Mouse (Mus musculus) brain, embryonic 18.5 days (tissue): ENCODE results near the gene Ntm.

ENCODE experiments used
- DNase-seq: peaks from one replicate; pipeline ENCODE4 v3.0.0-alpha.2; 2012; ENCODE audit warnings: low read depth, low spot score

Gene Ntm

DNA sequence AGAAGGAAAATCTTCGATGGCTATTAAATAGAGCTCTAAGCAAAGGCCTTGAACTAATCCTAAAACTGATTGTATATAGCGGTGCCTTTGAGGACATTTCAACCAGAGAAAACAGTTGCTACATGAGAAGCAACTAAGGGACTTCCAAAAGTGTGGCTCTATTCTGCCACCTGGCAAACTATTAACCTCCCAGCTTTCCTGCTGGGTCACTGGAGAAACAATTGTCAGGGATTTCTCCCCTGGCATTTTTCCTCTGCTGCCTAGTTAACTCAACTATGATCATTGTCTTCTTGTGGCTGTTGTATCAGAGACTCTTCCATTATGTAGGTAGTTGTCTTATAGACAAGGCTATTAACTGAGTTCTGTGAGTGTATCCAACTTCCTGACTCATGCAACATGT, 480.7 kb downstream of the Ntm start:
- no peak for DNase-seq

DNA sequence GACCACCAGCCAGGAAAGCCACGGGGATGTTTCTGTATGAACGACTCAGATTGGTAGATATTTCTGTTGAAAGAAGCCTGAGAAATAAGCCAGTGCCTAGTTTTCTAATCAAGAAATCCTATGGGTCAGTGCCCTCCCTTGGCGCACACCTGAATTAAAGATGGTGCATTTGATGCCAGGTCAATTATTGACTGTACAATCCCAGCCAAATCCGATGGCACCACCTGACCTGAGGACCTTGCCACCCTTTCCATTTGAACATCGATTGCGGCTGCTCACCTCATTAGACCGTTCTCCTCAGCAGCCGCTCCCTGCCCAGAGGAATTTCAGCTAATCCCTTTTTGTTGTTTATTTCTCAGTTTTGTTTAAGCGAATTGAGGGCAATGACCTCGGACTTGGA, 483.9 kb downstream of the Ntm start:
- no peak for DNase-seq

DNA sequence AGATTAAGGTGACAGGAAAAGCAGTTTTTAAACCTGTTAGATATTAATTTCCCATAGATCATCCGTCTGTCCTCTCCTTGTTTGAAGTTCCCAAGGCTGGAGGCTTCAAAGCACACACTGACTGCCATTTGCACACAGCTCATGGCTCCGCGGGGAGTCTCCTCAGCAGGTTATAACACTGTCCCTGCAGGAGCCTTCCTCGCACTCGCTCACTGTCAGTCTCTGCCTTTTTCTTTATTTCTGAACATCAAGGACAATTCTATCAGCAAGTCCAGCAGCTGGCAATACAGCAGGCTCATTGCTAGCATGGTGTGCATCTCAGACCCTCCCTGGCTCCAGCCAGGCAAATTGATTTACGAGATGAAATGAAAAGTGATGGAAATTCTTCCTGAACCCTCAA, 485.7 kb downstream of the Ntm start:
- DNase-seq = no peak

DNA sequence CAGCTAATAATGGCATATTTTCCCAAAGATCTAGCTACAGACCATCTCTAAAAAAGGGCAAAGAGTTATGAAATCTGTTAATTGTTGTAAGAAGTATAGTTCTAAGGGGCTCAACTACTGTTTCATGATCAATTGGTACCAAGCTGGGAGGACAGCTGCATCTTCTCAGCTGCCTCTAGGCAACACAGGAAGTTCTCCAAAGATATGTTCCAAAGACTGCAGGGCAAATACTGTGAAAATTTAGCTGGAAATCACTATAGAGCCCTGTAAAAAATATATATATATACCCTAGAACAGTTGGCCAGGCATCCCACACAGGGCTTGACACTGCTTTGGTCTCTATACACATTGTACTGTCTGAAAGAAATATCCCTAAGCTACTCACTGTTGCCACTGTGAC, 489.5 kb downstream of the Ntm start:
- no peak for DNase-seq

DNA sequence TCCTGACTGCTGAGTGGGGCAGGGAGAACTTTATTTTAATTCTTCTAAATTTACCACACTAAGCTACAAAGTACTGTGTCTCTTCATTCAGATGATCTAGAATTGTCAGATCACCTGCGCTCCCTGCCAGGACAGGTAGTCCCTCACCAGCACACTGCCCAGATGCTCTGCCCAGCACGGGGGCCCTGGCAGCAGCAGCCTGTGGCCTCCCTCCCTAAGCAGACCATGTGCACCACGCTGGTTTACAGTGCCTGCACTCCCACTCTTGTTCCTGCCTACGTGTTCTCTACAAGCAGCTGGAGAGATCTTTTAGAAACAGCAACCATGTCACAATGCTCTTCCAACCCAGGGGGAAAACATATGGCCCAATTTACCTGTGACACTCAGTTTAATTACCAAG, 490.7 kb downstream of the Ntm start:
- no peak for DNase-seq

DNA sequence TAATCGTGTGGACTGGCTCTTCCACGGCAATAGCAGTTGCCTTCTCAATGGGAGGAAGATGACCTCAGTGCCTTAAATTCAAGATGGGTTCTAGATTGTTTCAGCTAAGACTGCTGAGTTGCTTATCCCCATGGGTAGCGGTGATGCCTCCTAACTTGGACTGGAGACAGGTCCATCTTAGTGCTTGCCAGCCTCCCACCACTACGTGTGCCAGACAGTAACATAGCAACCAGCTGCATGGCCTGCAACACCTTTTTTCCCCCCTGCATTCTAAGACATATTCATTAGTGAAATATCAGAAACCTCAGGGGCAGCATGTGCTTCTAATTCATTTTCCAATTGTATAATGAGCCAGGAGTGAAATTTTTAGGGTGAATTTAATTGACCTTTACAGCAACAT, 498.2 kb downstream of the Ntm start:
- no peak for DNase-seq

DNA sequence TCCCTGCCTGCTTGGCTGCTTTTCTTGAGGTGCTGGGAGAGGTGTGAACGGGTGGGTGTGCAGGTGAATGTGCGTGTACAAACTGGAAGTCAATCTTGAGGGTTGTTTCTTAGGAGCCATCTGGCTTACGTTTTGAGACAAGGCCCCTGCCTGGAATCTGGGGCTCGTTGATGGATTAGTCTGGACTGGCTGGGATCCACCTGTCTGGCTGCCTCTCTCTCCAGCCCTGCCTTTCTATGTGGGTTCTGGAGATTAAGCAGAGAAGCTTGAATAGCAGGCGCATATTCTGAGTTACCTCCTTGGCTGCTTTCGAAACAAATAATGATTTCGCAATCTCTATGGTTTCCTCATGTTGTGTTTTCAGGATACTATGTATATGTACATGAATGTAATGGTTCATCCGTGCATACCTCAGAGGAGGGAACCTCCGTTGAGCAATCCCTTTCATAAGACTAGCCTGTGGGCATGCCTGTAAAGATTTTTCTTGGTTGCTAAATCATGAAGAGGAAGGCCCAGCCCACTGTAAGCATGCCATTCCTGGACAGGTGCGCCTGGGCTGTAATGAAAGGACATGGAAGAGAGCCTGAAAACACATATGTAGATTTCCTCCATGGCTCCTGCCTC, 499.9 kb downstream of the Ntm start:
- DNase-seq = no peak

DNA sequence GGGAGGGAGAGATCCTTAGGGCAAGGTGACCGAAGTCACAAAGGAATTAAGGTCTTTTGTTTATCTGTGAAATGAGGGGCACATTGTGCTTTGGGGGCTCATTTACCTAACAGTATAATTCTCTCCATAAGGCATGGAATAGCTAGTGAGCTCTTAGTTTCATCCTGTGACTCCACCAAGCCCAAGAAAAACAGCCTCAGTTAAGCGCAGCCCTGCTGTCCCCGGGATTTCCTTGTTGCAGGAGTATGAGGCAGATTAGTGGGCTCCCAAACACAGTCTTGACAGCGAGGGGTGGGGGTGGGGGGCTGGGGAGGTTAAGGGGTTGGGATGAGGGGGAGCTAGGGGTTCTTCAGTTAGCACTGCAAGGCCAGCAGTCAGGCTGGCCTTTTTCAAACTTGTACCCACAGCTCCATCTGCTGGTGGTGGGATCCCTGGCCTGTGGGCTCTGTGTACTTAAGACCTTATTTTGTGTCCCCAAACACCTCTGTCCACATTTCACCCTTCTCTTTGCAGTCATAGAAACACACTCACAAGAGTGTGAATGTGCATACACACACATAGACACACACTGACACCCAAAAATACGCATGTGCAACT, 504.9 kb downstream of the Ntm start:
- peak; percentile 49 for DNase-seq

DNA sequence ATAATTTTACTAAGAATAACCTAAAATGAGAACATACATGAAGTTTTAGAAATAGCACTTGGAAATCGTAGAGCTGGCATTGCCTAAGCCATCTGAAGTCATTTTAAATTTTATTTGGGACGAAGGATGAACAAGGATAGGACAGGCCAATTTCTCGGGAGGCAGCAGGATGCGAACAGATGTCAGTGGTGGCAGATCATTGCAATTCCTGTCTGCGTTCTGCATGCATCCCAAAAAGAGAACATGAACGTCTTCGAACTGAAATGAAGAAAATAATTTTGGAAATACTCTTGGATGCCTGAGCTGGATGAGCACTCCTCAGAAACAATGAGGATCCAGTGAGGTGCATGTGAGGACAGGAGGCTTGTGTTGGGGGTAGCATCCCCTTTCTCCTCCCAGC, 506.9 kb downstream of the Ntm start:
- peak; percentile 46 for DNase-seq

DNA sequence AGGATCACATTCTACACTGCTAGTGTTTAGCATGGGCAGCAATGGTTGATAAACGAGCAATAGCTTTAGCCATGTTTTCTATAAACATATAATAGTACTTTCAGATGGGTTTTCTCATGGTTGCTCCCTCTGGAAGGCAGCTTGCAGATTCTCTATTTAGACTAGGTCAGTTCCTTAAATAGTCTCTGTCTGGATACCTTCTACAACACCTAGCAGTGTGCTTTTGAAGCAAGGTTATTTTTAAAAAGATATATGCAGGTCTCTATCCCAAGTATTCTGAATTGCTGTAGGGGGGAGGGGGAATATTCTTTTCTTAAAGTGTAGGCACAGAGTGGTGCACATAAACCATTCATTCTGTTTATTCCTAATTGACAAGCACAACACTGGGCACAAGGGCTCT, 511.7 kb downstream of the Ntm start:
- no peak for DNase-seq

DNA sequence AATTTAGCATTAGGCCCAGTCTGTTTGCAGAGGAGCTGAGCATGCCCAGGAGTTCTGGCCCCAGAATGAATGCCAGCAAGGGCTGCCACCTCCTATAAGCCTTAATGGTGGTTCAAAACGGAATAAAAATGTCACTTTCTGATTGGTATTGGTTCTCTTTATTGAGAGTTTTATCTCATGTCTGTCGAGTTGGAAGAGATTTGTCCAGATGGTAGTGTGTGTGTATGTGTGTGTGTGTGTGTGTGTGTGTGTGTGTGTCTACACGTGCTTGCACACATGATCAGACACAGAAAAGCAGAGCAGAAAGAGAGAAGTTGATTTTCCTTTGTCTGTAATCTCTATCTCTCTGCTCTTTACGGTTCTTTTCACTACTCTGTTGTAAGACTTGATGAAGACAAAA, 518.9 kb downstream of the Ntm start:
- DNase-seq = no peak

DNA sequence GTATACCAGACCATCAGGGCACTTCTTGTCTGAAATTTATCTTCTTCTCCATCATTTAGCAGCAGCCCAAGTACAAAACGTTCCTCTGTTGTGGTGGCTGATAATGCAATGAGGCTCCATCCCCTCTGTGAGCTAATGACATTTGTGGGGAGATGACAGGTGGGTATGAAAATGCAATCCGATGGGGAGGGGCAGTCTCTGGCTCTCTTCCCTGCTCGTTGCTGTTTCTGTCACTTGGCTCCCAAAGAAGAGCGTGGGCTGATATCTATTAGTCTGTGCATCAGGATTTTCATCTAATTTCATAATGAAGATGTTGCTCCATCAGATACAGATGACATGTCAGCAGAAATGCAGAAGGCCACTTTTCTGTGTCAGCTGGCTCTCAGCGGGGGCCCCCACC, 523.5 kb downstream of the Ntm start:
- DNase-seq = no peak

DNA sequence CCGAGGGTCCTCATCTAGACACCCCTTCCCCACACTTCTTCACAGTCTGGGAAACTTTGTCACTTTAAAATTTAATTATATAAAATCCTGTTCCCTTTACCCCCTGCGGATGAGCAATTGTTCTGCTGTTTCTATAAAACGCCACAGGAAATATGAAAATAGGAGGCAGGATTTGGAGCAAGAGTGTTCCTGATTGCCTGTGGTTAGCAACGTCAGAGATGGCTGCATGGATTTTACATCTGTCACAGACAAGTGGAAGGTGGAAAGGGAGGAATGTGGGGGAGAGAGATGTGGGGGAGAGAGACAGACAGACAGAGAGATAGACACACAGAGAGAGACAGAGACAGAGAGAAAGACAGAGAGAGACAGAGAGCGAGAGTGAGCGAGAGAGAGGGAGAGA, 528.3 kb downstream of the Ntm start:
- DNase-seq = no peak

DNA sequence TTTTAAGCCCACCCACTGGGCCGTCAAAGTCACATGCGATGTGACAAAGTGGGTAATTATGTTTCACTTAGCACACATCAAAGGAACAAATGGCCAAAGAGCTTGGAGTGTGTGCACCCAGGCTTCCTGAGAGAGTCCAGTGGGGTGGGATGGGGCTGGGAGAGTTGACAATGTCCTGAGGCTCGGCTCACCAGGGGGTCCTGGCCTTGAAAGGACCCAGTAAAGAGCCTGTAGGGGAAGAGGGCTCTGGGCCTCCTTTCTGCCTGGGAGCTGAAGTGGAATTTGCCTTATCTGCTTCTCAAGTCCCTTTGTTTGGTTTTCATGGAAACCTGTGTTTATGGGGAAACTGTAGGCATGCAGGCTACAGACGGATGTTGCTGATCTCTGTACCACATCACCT, 529.0 kb downstream of the Ntm start:
- DNase-seq = no peak

DNA sequence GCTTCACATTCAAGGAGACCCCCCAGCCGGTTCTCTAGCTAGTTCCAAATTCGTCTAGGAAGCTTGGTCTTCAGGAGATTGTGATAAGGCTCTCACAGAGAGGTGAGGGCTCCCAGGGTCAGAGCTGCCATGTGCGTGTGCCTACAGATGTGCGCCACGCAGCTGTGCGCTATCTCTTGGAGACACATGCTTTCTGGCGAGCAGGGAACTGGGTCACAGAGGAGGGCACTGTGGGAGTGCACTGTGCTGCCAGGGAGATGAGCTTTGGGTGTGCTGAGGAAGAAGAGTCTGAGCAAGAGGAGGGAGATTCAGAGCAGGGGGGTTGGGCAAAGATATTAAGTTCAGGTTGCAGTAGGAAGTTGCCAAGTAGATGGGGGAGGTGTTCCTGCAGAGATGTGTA, 529.8 kb downstream of the Ntm start:
- DNase-seq = no peak

DNA sequence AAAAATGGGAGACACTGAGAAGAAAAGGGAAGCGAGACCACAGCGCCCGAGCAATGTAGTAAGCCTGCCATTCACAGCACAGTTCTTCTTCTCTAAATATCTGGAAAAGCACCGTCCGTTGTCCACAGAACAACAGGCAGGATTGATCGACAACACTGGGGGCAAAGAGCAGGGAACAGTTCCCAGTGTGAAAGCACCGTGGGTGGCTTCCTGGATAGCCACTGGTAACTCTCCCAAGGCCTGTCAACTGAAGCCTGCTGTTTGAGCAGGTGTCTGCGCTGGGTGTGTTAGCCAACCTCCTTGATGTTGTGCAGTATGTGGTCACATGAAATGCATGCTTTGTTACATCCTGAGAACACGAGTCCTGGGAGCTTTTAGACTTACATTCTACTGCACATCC, 531.4 kb downstream of the Ntm start:
- DNase-seq = no peak

DNA sequence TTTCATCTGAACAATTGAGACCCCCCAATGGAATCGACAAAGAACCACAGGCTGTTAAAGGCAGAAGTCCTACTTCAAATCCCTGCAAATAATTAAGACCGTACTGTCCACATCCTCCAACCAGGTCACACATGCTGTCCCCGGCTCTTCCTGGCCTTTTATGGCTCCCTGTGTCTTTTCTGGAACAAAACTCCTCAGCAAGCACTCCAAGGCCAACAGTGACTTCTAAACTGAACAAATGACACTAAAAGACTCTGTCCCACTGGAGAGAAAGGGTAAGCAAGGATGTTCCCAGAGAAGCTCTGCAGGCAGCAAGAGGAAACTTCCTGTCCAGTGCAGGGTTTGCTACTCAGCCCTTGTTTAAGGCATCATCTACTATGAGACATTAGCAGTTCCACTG, 532.8 kb downstream of the Ntm start:
- DNase-seq = no peak

DNA sequence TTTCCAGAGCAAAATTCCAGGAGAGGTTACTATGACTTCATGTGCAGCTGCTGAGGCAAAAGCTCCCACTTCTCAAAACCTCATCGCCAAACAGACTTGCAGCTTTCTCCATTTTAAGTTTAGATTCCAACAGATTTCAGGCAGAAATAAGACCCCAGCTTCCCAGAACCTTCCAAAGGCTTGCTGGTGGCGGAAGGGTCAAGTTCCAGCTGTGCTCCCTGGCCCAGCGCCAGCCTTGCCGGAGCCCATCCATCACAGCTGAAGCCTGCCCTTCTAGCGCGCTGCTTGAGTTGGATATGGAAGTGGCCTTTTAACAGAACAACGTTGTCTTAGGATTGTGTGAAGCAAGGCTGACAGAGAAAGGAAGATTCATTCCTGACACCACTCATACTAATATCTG, 534.6 kb downstream of the Ntm start:
- no peak for DNase-seq

DNA sequence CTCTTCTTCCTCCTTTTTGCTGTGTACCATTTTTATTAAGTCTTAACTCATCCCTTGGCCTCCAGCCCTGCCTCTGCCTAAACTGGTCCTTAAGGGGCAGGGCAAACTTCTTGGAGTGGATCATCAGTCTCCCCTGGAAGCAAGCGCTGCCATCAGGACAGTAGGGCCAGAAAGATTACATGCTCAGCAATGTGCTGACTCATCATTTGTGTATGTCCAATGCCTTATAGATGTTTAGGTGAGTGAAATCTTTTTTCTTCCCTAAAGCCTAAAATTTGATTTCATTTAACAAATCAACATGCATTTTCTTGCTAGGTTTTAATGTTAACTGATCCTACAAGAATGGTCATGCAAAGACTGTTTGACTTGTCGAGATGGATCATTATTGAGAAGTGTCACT, 536.7 kb downstream of the Ntm start:
- DNase-seq = no peak

DNA sequence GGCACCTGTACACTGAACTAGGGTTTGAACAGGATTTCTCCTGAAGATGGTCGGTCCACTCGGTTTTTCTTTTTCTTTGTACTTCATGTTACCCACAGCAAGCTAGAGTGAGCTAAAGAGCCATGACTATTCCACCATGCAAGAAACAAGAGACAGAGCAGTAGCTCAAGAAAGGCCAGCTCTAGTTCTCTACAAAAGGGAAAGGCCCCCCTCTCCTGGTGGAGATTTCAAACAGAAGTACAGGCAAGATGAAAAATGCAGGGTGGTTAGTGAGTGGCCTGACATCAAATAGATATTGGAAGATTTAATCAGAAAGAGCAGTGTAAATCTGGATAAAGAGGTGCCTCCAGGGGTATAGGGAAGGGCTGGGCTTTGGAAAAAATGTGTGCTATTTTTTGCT, 547.4 kb downstream of the Ntm start:
- peak; percentile 46 for DNase-seq

DNA sequence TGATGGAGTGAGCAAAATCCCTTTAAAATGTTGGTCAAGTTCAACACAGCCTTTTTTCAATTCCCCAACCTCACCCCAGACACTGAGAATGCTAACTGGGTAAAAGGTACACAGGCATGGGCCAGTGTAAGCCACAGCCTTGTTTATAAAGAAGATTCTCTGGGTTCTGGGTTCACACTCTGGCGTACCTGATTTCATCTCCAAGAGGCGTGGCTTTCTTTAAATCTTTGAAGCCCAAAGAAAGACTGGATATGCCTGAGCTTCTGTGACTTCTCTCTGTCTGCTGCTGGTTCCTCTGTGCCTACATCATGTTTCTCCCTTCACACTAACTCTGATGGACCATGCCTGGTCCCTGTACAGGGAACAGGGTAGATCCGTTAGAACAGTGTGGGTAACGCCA, 549.8 kb downstream of the Ntm start:
- no peak for DNase-seq

DNA sequence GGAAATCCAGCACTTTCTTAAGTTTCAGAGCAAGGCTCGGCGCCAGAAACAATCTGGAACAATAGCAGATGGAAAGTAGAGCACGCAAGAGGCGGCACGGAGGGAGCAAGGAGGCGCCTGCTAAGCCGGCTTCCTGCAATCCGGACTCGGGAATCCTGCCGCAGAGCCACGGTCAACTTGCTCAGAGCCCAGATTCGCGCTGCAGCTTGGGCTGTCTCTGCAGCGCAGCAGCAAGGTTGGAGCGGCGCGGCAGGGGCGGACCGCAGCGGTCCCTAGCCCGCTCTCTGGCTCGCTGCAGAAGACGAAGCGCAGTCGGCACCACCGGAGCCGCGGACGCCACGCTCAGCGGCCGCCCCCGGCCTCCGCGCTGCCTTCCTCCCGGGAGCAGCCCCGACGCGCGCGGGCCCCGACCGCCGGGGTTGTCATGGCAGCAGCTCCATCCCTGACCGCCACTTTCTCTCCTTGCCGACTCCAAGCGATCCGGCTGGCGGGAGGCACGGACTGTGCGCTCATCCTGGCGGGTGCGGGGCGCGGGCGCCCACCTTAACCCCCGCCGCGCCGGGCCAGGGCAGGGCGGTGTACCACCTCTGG, 550.7 kb downstream of the Ntm start:
- no peak for DNase-seq

DNA sequence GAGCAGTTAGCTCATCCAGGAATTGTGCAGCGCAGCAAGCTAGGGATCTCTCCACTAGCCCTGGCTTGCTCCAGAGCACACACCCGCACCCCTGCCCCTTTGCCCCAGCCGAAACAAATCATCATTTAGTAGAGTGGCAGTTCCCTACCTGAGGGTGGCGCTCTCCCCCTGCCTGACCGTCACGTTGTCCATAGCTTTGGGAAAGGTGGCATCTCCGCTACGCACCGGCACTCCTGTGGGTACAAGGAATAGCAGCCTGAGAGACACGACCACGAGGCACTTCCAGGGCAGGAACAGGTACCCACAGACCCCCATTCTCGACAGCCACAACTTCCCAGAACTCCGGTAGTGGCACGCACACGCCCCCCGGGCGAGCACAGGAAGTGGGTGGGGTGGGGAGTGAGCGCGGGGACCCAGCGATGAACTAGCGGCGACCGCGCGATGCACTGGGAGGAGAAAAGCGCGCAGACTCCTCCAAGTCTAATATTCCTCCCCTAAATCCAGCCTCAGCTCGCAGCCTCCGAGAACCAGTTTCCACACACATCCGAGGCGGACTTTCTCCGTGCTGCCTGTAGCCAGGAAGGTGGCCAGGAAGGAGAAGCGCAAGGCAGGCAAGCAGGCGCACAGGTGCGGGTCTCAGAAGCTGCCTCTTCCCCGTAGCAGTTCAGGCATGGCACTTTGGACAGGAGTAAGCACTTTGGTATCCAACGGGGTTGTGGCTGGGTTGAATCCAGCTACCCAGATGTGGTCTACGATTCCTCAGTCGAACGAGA, 551.3 kb downstream of the Ntm start:
- DNase-seq = no peak
